In the genomic region with DNA sequence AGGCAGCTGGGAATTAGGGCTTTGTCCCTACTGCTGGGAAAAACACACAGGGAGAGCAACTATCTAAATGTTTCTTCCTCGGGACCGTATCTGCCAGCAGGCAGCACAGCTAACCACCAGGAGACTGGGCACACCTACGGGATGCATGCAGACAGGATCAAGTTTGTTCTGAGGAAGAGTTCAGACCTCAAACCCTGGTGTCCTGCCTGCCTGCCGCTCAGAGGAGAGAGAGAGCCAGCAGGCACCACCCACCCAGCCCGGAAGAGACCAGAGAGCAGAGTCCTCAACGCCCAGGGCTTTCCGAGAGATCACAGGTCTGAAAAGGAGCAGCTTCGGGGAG, we compare ENCODE assay signal across 10 mouse cellular contexts. TPM values are rescaled to one million over a fixed set of nuclear protein-coding genes. Genes with fewer than 3 reads are reported as not detected.
DNase-seq lines count a peak whose midpoint lies in the region; ATAC-seq and TF ChIP-seq lines count a peak whose summit lies in the region.
"Had no signal": no experiment of that assay in that cellular context is flagged by ENCODE, and none has a peak within 500 bp of the region (broad histone marks: within the 10 kb centered on the region; RNA-seq: fewer than 3 reads in every experiment).

No protein-coding gene starts in this region.

- peak overlapping the region; percentile 12; the same call in 1 of the 2 replicates for H3K4me2 ChIP-seq in lung, embryonic 16.5 days (ENCODE audit: low read depth, low read length)
- H3K4me2 ChIP-seq in heart, embryonic 13.5 days: peak overlapping the region; percentile 24
- no peak overlapping the region for H3K4me2 ChIP-seq in liver, embryonic 15.5 days
- H3K4me2 ChIP-seq: midbrain, embryonic 15.5 days had no signal

- H3K4me3 ChIP-seq in lung, embryonic 16.5 days (ENCODE audit: low read length): no peak overlapping the region
- H3K4me3 ChIP-seq in lung, adult 2 months (replicated peaks; ENCODE audit: extremely low read depth, low read depth, low read length): no peak overlapping the region
- H3K4me3 ChIP-seq in heart, embryonic 13.5 days: no peak overlapping the region
- H3K4me3 ChIP-seq in liver, embryonic 15.5 days (replicated peaks): no peak overlapping the region
- H3K4me3 ChIP-seq: midbrain, embryonic 15.5 days had no signal

- H3K27ac ChIP-seq in lung, embryonic 16.5 days (ENCODE audit: low read length): peak overlapping the region; percentile 69
- H3K27ac ChIP-seq in heart, embryonic 13.5 days (replicated peaks): peak overlapping the region; percentile 71
- peak overlapping the region; percentile 38; the same call in 1 of the 2 replicates for H3K27ac ChIP-seq in liver, embryonic 15.5 days (replicated peaks)
- H3K27ac ChIP-seq: midbrain, embryonic 15.5 days had no signal

- 23% methylated on average over 8 of the region's 8 CpGs for WGBS in lung, embryonic 16.5 days
- WGBS in lung, adult 2 months: 21% methylated on average over 8 of the region's 8 CpGs
- WGBS in heart, embryonic 13.5 days: 20% methylated on average over 8 of the region's 8 CpGs
- WGBS in liver, embryonic 15.5 days (ENCODE audit: insufficient replicate concordance): 25% methylated on average over 8 of the region's 8 CpGs

- H3K36me3 ChIP-seq in lung, embryonic 16.5 days (ENCODE audit: control insufficient read depth, insufficient read depth, low read length): no peaks in the 10 kb centered on the region
- no peaks in the 10 kb centered on the region for H3K36me3 ChIP-seq in heart, embryonic 13.5 days
- H3K36me3 ChIP-seq in liver, embryonic 15.5 days (replicated peaks): no peaks in the 10 kb centered on the region
- H3K36me3 ChIP-seq: midbrain, embryonic 15.5 days had no signal

- no peak for TF ChIP-seq POLR2A in lung, adult 2 months (IDR thresholded peaks at IDR 0.05; ENCODE audit: borderline replicate concordance, extremely low read depth, low read depth, low read length)

- no peak for TF ChIP-seq CTCF in lung, adult 2 months (IDR thresholded peaks at IDR 0.05; ENCODE audit: insufficient read depth, low read length)

- H3K9ac ChIP-seq in lung, embryonic 16.5 days (ENCODE audit: low read length): peak overlapping the region; percentile 49
- peak overlapping the region; percentile 57 for H3K9ac ChIP-seq in heart, embryonic 13.5 days
- no peak overlapping the region for H3K9ac ChIP-seq in liver, embryonic 15.5 days
- H3K9ac ChIP-seq: midbrain, embryonic 15.5 days had no signal

- no peak for ATAC-seq in lung, embryonic 16.5 days (ENCODE audit: low read depth)
- no peak for ATAC-seq in heart, embryonic 13.5 days (ENCODE audit: extremely low read depth, insufficient number of reproducible peaks, low FRiP score, low TSS enrichment)
- no peak for ATAC-seq in liver, embryonic 15.5 days (ENCODE audit: insufficient read depth)
- no peak for ATAC-seq in megakaryocyte-erythroid progenitor cell, adult 5-6 weeks (replicated peaks; ENCODE audit: low FRiP score, low TSS enrichment, poor library complexity, severe bottlenecking)
- ATAC-seq: midbrain, embryonic 15.5 days had no signal

- no peaks in the 10 kb centered on the region for H3K27me3 ChIP-seq in lung, embryonic 16.5 days (ENCODE audit: control insufficient read depth, insufficient read depth, low read depth, low read length)
- peaks cover 35% of the 10 kb centered on the region; the same call in 1 of the 2 replicates for H3K27me3 ChIP-seq in heart, embryonic 13.5 days (replicated peaks)
- H3K27me3 ChIP-seq in liver, embryonic 15.5 days: peaks cover 7% of the 10 kb centered on the region

- intact Hi-C loops in heart, postnatal 25 days (cut with DNase I): loop anchor here (5.0 kb wide), 1 partner anchor 214 kb away; no protein-coding TSS in a partner anchor
- intact Hi-C loops in left cerebral cortex, postnatal 14 days (cut with DNase I): loop anchor here (10.0 kb wide), 1 partner anchor 212 kb away; no protein-coding TSS in a partner anchor

- H3K4me1 ChIP-seq in lung, embryonic 16.5 days (replicated peaks; ENCODE audit: control insufficient read depth, insufficient read depth, low read length): peaks cover 21% of the 10 kb centered on the region
- H3K4me1 ChIP-seq in lung, adult 2 months (ENCODE audit: control insufficient read depth, insufficient read depth, low read length): peaks cover 11% of the 10 kb centered on the region; the same call in 1 of the 2 replicates
- peaks cover 37% of the 10 kb centered on the region for H3K4me1 ChIP-seq in heart, embryonic 13.5 days
- no peaks in the 10 kb centered on the region for H3K4me1 ChIP-seq in liver, embryonic 15.5 days (replicated peaks)

- DNase-seq in heart, adult 18-20 months: peak; percentile 36 to 51
- no peak for DNase-seq in heart, postnatal 25 days (ENCODE audit: low spot score)
- DNase-seq in lung, adult 2 months: no peak
- DNase-seq in left cerebral cortex, postnatal 14 days (ENCODE audit: low spot score in 2 of 2): no peak

- H3K9me3 ChIP-seq in lung, embryonic 16.5 days (ENCODE audit: control insufficient read depth, low read length): no peaks in the 10 kb centered on the region
- H3K9me3 ChIP-seq in heart, embryonic 13.5 days: no peaks in the 10 kb centered on the region
- H3K9me3 ChIP-seq in liver, embryonic 15.5 days (replicated peaks): no peaks in the 10 kb centered on the region
- H3K9me3 ChIP-seq: midbrain, embryonic 15.5 days had no signal

RNA-seq across cellular contexts. Expression of a gene that starts 5.8 kb away (rescaled TPM):
- total RNA-seq in heart, adult 18-20 months (2021): 1 to 10 TPM; 7.5 to 8.0 TPM
- total RNA-seq in heart, postnatal 25 days (2021): 10 to 100 TPM; 10.7 to 11.4 TPM
- 6.0 and 6.3 TPM in 2 replicates for polyA plus RNA-seq in lung, embryonic 16.5 days (2015; fragmentation: Nextera tagmentation; extraction: Ambion mirVana)
- polyA plus RNA-seq in lung, adult 2 months (2012; rRNA removed): 38.4 and 49.3 TPM in 2 replicates
- 4.9 and 6.0 TPM in 2 replicates for polyA plus RNA-seq in heart, embryonic 13.5 days (2015; fragmentation: Nextera tagmentation; extraction: Ambion mirVana)
- 5.6 and 6.0 TPM in 2 replicates for polyA plus RNA-seq in liver, embryonic 15.5 days (2015; fragmentation: Nextera tagmentation; extraction: Ambion mirVana)
- total RNA-seq in megakaryocyte-erythroid progenitor cell, adult 5-6 weeks (2014; fragmentation: Nextera tagmentation): not detected in 2 replicates
- total RNA-seq in megakaryocyte-erythroid progenitor cell, adult 5-6 weeks (2017): not detected in 2 replicates
- 1 to 10 TPM; 3.0 to 3.9 TPM for total RNA-seq in left cerebral cortex, postnatal 14 days (2021)

RNA-seq across cellular contexts. Expression of a gene that starts 43.0 kb away (rescaled TPM):
- under 1 TPM in 1 of 2 experiments, not detected in 1; 0.07 TPM for total RNA-seq in heart, adult 18-20 months (2021)
- under 1 TPM in 1 of 2 experiments, not detected in 1; 0.08 TPM for total RNA-seq in heart, postnatal 25 days (2021)
- not detected in 2 replicates for polyA plus RNA-seq in lung, embryonic 16.5 days (2015; fragmentation: Nextera tagmentation; extraction: Ambion mirVana)
- 0.04 TPM in 1 of 2 replicates, not detected in the other for polyA plus RNA-seq in lung, adult 2 months (2012; rRNA removed)
- not detected in 2 replicates for polyA plus RNA-seq in heart, embryonic 13.5 days (2015; fragmentation: Nextera tagmentation; extraction: Ambion mirVana)
- not detected in 2 replicates for polyA plus RNA-seq in liver, embryonic 15.5 days (2015; fragmentation: Nextera tagmentation; extraction: Ambion mirVana)
- not detected in 2 replicates for total RNA-seq in megakaryocyte-erythroid progenitor cell, adult 5-6 weeks (2014; fragmentation: Nextera tagmentation)
- total RNA-seq in megakaryocyte-erythroid progenitor cell, adult 5-6 weeks (2017): not detected in 2 replicates
- under 1 TPM in 1 of 2 experiments, not detected in 1; 0.25 TPM for total RNA-seq in left cerebral cortex, postnatal 14 days (2021)
- total RNA-seq: layer of hippocampus, postnatal 25 days had no signal
- polyA plus RNA-seq: midbrain, embryonic 15.5 days had no signal

Comparison
In these comparisons a context has a peak if more than half of its experiments do, and no peak if none do; other contexts are left out.
1. DNase-seq: peak in heart, adult 18-20 months (2 of 2); none in heart, postnatal 25 days (single experiment), lung, adult 2 months (single experiment) and left cerebral cortex, postnatal 14 days (0 of 2).
2. Peak in every context shown above with its lines, with median percentiles within 50 percentile points of each other: H3K27ac ChIP-seq.